Mouse (Mus musculus) liver, embryonic 15.5 days (tissue): Measurements from ENCODE around the gene Gm43638. TPM values are rescaled to one million over a fixed set of nuclear protein-coding genes. Genes with fewer than 3 reads are reported as not detected.
"Not testable (repeated sequence)": the region's sequence is repeated elsewhere in the genome, so short reads cannot be mapped to it uniquely, and the experiment has no call there.

ENCODE experiments used
- ATAC-seq: fragments of 200-750 bp; cut with Nextera tagmentation; 2 replicates; pipeline ENCODE4 v1.8.0; 2017; ENCODE audit warnings: moderate number of reproducible peaks, mild to moderate bottlenecking, moderate library complexity; ENCODE audit not compliant: insufficient read depth
- H3K27ac ChIP-seq: fragments of 300-500 bp; sonication (generic); replicated peaks from 2 replicates; pipeline ENCODE4 v1.5.1; 2015; ENCODE audit warnings: mild to moderate bottlenecking, inconsistent platforms
- H3K27me3 ChIP-seq: fragments of 300-500 bp; sonication (generic); 2 replicates; pipeline ENCODE4 v1.6.1; 2015; ENCODE audit warnings: mild to moderate bottlenecking, inconsistent platforms
- H3K36me3 ChIP-seq: fragments of 300-500 bp; sonication (generic); replicated peaks from 2 replicates; pipeline ENCODE4 v1.6.1; 2015; ENCODE audit warnings: moderate library complexity, mild to moderate bottlenecking, inconsistent platforms
- H3K4me1 ChIP-seq: fragments of 300-500 bp; sonication (generic); replicated peaks from 2 replicates; pipeline ENCODE4 v1.6.1; 2015; ENCODE audit warnings: inconsistent platforms
- H3K4me2 ChIP-seq: fragments of 300-500 bp; sonication (generic); 2 replicates; pipeline ENCODE4 v1.6.1; 2015; ENCODE audit warnings: moderate library complexity, mild to moderate bottlenecking, inconsistent platforms
- H3K4me3 ChIP-seq: fragments of 300-500 bp; sonication (generic); replicated peaks from 2 replicates; pipeline ENCODE4 v1.5.1; 2015; ENCODE audit warnings: mild to moderate bottlenecking, inconsistent platforms
- H3K9ac ChIP-seq: fragments of 300-500 bp; sonication (generic); 2 replicates; pipeline ENCODE4 v1.6.1; 2015; ENCODE audit warnings: moderate library complexity, mild to moderate bottlenecking, inconsistent platforms
- H3K9me3 ChIP-seq: fragments of 300-500 bp; sonication (generic); replicated peaks from 2 replicates; pipeline ENCODE4 v1.6.1; 2016; ENCODE audit warnings: inconsistent platforms
- WGBS: fragments of 180-500 bp; shearing (Covaris S2); methylation state at CpG from one replicate; pipeline ENCODE4 v1.1.7; 2015; ENCODE audit warnings: mixed read lengths; ENCODE audit not compliant: insufficient replicate concordance; 5-methylcytosine and 5-hydroxymethylcytosine counted together
- polyA plus RNA-seq: library from polyadenylated mRNA; unstranded; fragments of >200 nt; fragmentation: Nextera tagmentation; extraction: Ambion mirVana; gene quantifications from 2 replicates; pipeline ENCODE4 v1.2.1, GENCODE M21; 2015

The Gm43638 gene
- polyA plus RNA-seq, 1 experiment from 2014 or later, result not detected

- Histone ChIP-seq H3K27ac (no peak overlapping the region), H3K27me3 (no peaks in the 10 kb centered on the region), H3K9ac (no peak overlapping the region), H3K4me1 (no peaks in the 10 kb centered on the region), H3K4me2 (no peak overlapping the region), H3K36me3 (no peaks in the 10 kb centered on the region), H3K4me3 (no peak overlapping the region), H3K9me3 (no peaks in the 10 kb centered on the region)
- ATAC-seq, result no peak
- WGBS, result 64% methylated on average over 3 of the region's 3 CpGs
Measured at GRCm38 (mm10) chr5:87456216-87456850, 30.3 kb downstream of the Gm43638 start.

- Histone ChIP-seq H3K27ac (no peak overlapping the region), H3K27me3 (no peaks in the 10 kb centered on the region), H3K4me1 (no peaks in the 10 kb centered on the region), H3K4me3 (no peak overlapping the region), H3K9me3 (no peaks in the 10 kb centered on the region), H3K9ac (no peak overlapping the region), H3K4me2 (no peak overlapping the region), H3K36me3 (no peaks in the 10 kb centered on the region)
- no peak for ATAC-seq
Measured at GRCm38 (mm10) chr5:87455519-87455918, 31.1 kb downstream of the Gm43638 start.

- not testable (repeated sequence) for H3K27me3 ChIP-seq, H3K36me3 ChIP-seq, H3K27ac ChIP-seq, H3K4me1 ChIP-seq, ATAC-seq, H3K9me3 ChIP-seq, H3K4me2 ChIP-seq, H3K9ac ChIP-seq, H3K4me3 ChIP-seq
- 75% methylated on average over 4 of the region's 5 CpGs for whole genome bisulfite sequencing
Measured at GRCm38 (mm10) chr5:87452514-87452913, 34.1 kb downstream of the Gm43638 start.

GRCm38 (mm10) chr5:87436264-87436663 is 50.3 kb downstream of the Gm43638 start:
- no peak for ATAC-seq
- Histone ChIP-seq H3K9me3 (no peaks in the 10 kb centered on the region), H3K4me1 (no peaks in the 10 kb centered on the region), H3K9ac (no peak overlapping the region), H3K4me3 (no peak overlapping the region), H3K27ac (no peak overlapping the region), H3K4me2 (no peak overlapping the region), H3K27me3 (no peaks in the 10 kb centered on the region), H3K36me3 (no peaks in the 10 kb centered on the region)
- 31% methylated on average over 3 of the region's 3 CpGs for WGBS

- Histone ChIP-seq H3K36me3 (no peaks in the 10 kb centered on the region), H3K27ac (no peak overlapping the region), H3K4me1 (no peaks in the 10 kb centered on the region), H3K4me2 (no peak overlapping the region), H3K4me3 (no peak overlapping the region), H3K9me3 (no peaks in the 10 kb centered on the region), H3K27me3 (no peaks in the 10 kb centered on the region), H3K9ac (no peak overlapping the region)
- 56% methylated on average over 3 of the region's 3 CpGs for WGBS
- no peak for ATAC-seq
Measured at GRCm38 (mm10) chr5:87425676-87426075, 60.9 kb downstream of the Gm43638 start.

- not testable (repeated sequence) for H3K4me2 ChIP-seq, H3K36me3 ChIP-seq, H3K27me3 ChIP-seq, H3K27ac ChIP-seq, H3K9ac ChIP-seq, H3K4me3 ChIP-seq, H3K9me3 ChIP-seq, H3K4me1 ChIP-seq, ATAC-seq
- 80% methylated on average over 1 of the region's 2 CpGs for WGBS
Measured at GRCm38 (mm10) chr5:87424041-87424440, 62.6 kb downstream of the Gm43638 start, which contains the start of gene Ugt2b38. Gene Ugt2b38 (minus strand): TSS chr5:87424203.

Other genes starting within 250 kb of the Gm43638 start
- not detected in 2 replicates for gene Ugt2b37, start 232.0 kb downstream of the Gm43638 start, polyA plus RNA-seq
- 0.07 TPM in 1 of 2 replicates, not detected in the other for gene Ugt2a3, start 149.6 kb downstream of the Gm43638 start, polyA plus RNA-seq
- gene Ugt2b38, start 62.6 kb downstream of the Gm43638 start, polyA plus RNA-seq, result not detected in 2 replicates
- gene Ugt2a2, start 4.5 kb downstream of the Gm43638 start, polyA plus RNA-seq, result not detected in 2 replicates
- not detected in 2 replicates for gene Ugt2a1, start 4.1 kb upstream of the Gm43638 start, polyA plus RNA-seq
- 0.91 and 1.2 TPM in 2 replicates for gene Sult1b1, start 51.4 kb upstream of the Gm43638 start, polyA plus RNA-seq
- 3.4 TPM in 2 replicates for gene Sult1d1, start 82.2 kb upstream of the Gm43638 start, polyA plus RNA-seq
- not detected in 2 replicates for gene Sult1e1, start 104.8 kb upstream of the Gm43638 start, polyA plus RNA-seq
- gene Csn1s1, start 179.4 kb upstream of the Gm43638 start, polyA plus RNA-seq, result not detected in 2 replicates
- not detected in 2 replicates for gene Csn2, start 212.8 kb upstream of the Gm43638 start, polyA plus RNA-seq